Mouse (Mus musculus) stomach, postnatal 0 days (tissue): ENCODE measurements at regions not wholly inside any gene's neighbourhood (a gene's known extent, or its start where the extent isn't known, plus 50 kb on each side); places are given as distances from the start of the nearest gene placed in this dataset.
"Not testable (repeated sequence)": the region's sequence is repeated elsewhere in the genome, so short reads cannot be mapped to it uniquely, and the experiment has no call there.

ENCODE experiments used
- ATAC-seq: fragments of 200-750 bp; cut with Nextera tagmentation; 2 replicates; pipeline ENCODE4 v1.8.0; 2017; ENCODE audit not compliant: low FRiP score, low TSS enrichment
- DNase-seq: peaks from one replicate; pipeline ENCODE4 v3.0.0-alpha.2; 2016; ENCODE audit warnings: low spot score
- H3K27ac ChIP-seq: fragments of 300-500 bp; sonication (generic); replicated peaks from 2 replicates; pipeline ENCODE4 v1.5.1; 2014; ENCODE audit warnings: mild to moderate bottlenecking, control low read depth
- H3K27me3 ChIP-seq: fragments of 300-500 bp; sonication (generic); 2 replicates; pipeline ENCODE4 v1.6.1; 2014; ENCODE audit warnings: low read length; ENCODE audit not compliant: control insufficient read depth, insufficient read depth
- H3K36me3 ChIP-seq: fragments of 300-500 bp; sonication (generic); 2 replicates; pipeline ENCODE4 v1.6.1; 2014; ENCODE audit warnings: low read length, mixed read lengths; ENCODE audit not compliant: control insufficient read depth, insufficient read depth
- H3K4me1 ChIP-seq: fragments of 300-500 bp; sonication (generic); replicated peaks from 2 replicates; pipeline ENCODE4 v1.6.1; 2014; ENCODE audit warnings: antibody characterized with exemption; ENCODE audit not compliant: control insufficient read depth, insufficient read depth
- H3K4me2 ChIP-seq: fragments of 300-500 bp; sonication (generic); replicated peaks from 2 replicates; pipeline ENCODE4 v1.6.1; 2014; ENCODE audit warnings: low read depth, mild to moderate bottlenecking, control low read depth, moderate library complexity
- H3K4me3 ChIP-seq: fragments of 300-500 bp; sonication (generic); 2 replicates; pipeline ENCODE4 v1.5.1; 2014; ENCODE audit warnings: low read depth, low read length, control low read depth
- H3K9ac ChIP-seq: fragments of 300-500 bp; sonication (generic); 2 replicates; pipeline ENCODE4 v1.6.1; 2014; ENCODE audit warnings: mild to moderate bottlenecking, low read length, control low read depth, mixed read lengths
- H3K9me3 ChIP-seq: fragments of 300-500 bp; sonication (generic); 2 replicates; pipeline ENCODE4 v1.6.1; 2016; ENCODE audit warnings: low read length; ENCODE audit not compliant: control insufficient read depth
- CTCF ChIP-seq: IDR thresholded peaks from 2 replicates; pipeline ENCODE4 v1.5.1; 2016; ENCODE audit warnings: antibody characterized with exemption, low read depth, mild to moderate bottlenecking, moderate library complexity
- EP300 ChIP-seq: optimal IDR thresholded peaks from 2 replicates; pipeline ENCODE3; 2016; ENCODE audit warnings: antibody characterized with exemption
- WGBS: fragments of 180-500 bp; shearing (Covaris S2); extraction: QIAGEN DNeasy Blood & Tissue Kit; methylation state at CpG from one replicate; pipeline ENCODE4 v1.1.7; 2014; 5-methylcytosine and 5-hydroxymethylcytosine counted together

DNA sequence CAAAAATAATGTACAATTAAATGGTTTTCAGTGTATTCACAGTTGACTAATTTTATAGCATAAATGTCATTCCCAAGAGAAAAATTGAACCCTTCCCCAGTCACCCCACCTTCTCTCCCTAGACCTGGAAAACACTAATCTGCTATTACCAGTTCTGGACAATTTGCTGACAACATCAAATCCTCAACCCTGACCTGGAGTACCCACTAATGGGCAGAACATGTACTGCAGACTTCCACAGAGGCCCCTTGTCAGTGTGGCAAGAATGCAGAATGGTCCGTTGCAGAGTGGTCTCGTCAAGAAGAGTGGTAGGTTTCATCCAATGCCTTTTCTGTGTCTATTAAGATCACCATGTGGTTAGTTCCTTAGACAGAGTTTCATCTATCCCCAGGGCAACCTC lies 121.0 kb upstream of the Ppp2r2d start:
- H3K4me3 ChIP-seq = no peak overlapping the region
- H3K4me1 ChIP-seq = no peaks in the 10 kb centered on the region
- no peak for DNase-seq
- H3K27ac ChIP-seq = no peak overlapping the region
- no peaks in the 10 kb centered on the region for H3K27me3 ChIP-seq
- ATAC-seq = no peak
- no peak overlapping the region for H3K9ac ChIP-seq
- 76% methylated on average over 2 of the region's 2 CpGs for WGBS
- no peak for TF ChIP-seq EP300
- peak; percentile 46 for TF ChIP-seq CTCF
- no peaks in the 10 kb centered on the region for H3K9me3 ChIP-seq
- no peak overlapping the region for H3K4me2 ChIP-seq
- H3K36me3 ChIP-seq = no peaks in the 10 kb centered on the region

DNA sequence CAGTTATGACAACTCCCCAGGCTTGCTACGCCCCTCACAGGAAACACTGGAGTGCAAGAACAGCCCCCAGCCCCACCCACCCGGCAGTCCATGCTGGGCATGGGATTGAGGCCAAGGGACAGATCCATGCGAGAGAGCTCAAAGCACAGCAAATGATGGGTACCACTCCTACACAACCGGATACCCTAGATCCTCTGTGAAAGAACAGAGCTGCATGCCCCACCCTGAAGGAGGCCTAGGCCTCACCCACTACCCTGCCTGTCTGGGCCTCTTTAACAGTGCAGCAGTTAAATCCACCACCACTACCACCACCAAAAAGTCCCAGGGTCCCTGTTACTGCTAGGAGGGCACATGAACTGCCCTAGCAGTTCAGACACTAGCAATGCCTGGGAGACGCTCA lies 126.3 kb upstream of the Ppp2r2d start:
- ATAC-seq = no peak
- Histone ChIP-seq H3K27me3 (no peaks in the 10 kb centered on the region), H3K4me1 (no peaks in the 10 kb centered on the region), H3K4me3 (no peak overlapping the region), H3K36me3 (no peaks in the 10 kb centered on the region), H3K27ac (no peak overlapping the region), H3K9me3 (no peaks in the 10 kb centered on the region), H3K9ac (no peak overlapping the region), H3K4me2 (no peak overlapping the region)
- no peak for DNase-seq
- TF ChIP-seq CTCF = no peak
- WGBS = 56% methylated on average over 5 of the region's 5 CpGs

DNA sequence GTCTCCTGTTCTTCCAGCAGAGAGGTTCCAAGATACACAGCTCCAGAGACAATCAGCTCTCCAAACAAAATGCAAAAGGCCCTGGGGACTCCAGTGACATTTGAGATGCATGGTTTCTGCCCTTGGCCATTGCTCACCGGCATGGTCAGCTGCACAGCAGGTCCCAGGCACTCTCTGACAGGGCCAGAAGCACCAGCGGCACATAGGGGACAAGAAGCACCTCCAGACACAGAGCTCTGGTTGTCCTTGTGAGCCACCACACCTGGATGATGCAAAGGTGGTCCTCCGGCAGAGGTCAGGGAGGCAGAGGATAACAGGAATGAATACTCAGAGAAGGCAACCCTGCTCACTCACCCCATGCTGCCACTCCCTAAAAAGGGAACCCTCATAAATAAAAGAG lies 126.8 kb upstream of the Ppp2r2d start:
- 52% methylated on average over 3 of the region's 3 CpGs for WGBS
- no peak overlapping the region for H3K4me2 ChIP-seq
- H3K4me3 ChIP-seq = no peak overlapping the region
- DNase-seq (no peak), ATAC-seq (no peak)
- no peaks in the 10 kb centered on the region for H3K27me3 ChIP-seq
- H3K9me3 ChIP-seq = no peaks in the 10 kb centered on the region
- no peak for TF ChIP-seq CTCF
- no peak for TF ChIP-seq EP300
- no peaks in the 10 kb centered on the region for H3K36me3 ChIP-seq
- no peak overlapping the region for H3K9ac ChIP-seq
- H3K27ac ChIP-seq = no peak overlapping the region
- no peaks in the 10 kb centered on the region for H3K4me1 ChIP-seq

DNA sequence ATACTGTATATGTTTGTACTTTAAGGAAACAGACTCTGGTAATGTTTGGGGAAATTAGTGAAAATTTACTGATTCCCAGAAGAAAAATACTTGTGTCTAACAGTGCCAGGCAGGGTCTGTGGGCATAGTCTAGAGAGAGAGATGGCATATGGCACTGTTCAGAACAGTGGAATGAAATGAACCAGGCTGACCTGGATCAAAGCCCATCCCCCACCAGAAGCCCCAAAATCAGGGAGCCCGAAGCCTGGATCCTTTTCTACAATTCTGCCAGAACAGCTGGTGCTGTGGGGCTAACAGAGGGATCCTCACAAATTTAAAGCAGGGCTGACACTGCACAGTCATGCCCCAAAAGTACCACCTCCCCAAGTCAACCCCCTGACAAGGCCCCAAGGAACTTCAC lies 131.1 kb upstream of the Ppp2r2d start:
- no peak for ATAC-seq
- no peak overlapping the region for H3K9ac ChIP-seq
- H3K36me3 ChIP-seq = no peaks in the 10 kb centered on the region
- TF ChIP-seq EP300 (no peak), CTCF (no peak)
- no peak overlapping the region for H3K4me2 ChIP-seq
- H3K4me3 ChIP-seq = no peak overlapping the region
- no peaks in the 10 kb centered on the region for H3K27me3 ChIP-seq
- no peaks in the 10 kb centered on the region for H3K9me3 ChIP-seq
- no peak for DNase-seq
- WGBS = 71% methylated on average over 1 of the region's 1 CpGs
- no peaks in the 10 kb centered on the region for H3K4me1 ChIP-seq
- H3K27ac ChIP-seq = no peak overlapping the region

DNA sequence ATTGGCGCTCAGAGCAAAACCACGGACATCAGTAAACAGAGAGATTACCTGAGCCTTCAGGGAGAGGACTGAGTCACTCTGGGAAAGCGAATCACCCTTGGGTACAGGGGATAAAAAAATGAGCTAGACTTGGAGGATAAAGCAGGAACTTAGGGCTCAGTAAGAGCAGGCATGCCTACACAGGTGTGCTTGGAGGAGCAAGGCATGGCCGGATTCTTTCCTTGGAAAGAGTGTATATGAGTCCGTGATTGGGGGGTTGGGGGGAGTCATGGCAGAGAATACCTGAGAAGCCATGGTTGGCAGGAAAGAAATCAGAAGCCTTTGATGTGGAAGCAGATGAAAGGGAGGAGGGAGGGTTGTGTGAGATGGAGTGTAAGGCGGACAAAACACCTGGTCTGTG lies 137.5 kb upstream of the Ppp2r2d start:
- TF ChIP-seq CTCF (no peak), EP300 (no peak)
- Histone ChIP-seq H3K36me3 (no peaks in the 10 kb centered on the region), H3K4me1 (no peaks in the 10 kb centered on the region), H3K4me3 (no peak overlapping the region), H3K9me3 (no peaks in the 10 kb centered on the region), H3K27ac (no peak overlapping the region), H3K9ac (no peak overlapping the region), H3K27me3 (no peaks in the 10 kb centered on the region), H3K4me2 (no peak overlapping the region)
- no peak for DNase-seq
- 49% methylated on average over 6 of the region's 6 CpGs for WGBS
- ATAC-seq = no peak

DNA sequence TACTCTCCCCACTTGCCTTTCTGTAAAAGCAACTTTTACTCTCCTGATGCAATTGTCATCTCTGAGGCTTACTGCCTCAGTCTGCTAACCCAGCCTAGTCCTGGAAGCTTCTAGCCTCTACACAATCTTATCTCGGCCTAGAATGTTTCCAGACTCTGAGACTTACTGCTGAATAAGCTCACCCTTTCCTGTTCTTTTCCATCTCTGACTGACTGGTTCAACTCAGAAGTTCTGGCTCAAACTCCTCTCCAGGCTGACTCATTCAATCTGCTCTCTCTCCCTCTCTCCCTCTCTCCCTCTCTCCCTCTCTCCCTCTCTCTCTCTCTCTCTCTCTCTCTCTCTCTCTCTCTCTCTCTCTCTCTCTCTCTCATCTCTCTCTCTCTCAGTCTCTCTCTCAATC lies 146.3 kb upstream of the Ppp2r2d start:
- H3K36me3 ChIP-seq, H3K4me2 ChIP-seq, H3K4me1 ChIP-seq, H3K27ac ChIP-seq, H3K4me3 ChIP-seq, H3K9ac ChIP-seq, H3K27me3 ChIP-seq, DNase-seq, H3K9me3 ChIP-seq, ATAC-seq: not testable (repeated sequence)
- WGBS = 29% methylated on average over 1 of the region's 1 CpGs

DNA sequence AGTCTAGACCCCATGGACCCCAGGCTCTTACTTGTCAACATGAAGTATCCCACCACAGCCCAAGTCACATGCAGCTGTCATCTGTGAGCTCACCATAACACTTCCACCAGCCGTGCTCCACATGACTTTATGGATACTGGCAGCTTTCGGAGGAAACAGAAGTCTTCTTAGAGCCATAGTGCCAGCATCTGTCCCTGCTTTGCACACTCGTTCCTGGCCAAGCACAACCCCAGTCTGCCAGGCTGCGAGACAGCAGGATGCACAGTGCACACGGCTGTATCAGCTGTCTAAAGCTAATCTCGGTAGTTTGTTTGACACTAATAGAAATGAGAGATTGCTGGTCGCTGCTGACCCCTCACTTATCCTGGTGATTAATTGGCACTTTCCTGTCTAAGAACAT lies 163.7 kb upstream of the Ppp2r2d start:
- Histone ChIP-seq H3K4me3 (no peak overlapping the region), H3K27me3 (no peaks in the 10 kb centered on the region), H3K36me3 (no peaks in the 10 kb centered on the region), H3K9me3 (no peaks in the 10 kb centered on the region), H3K4me1 (no peaks in the 10 kb centered on the region), H3K4me2 (no peak overlapping the region), H3K9ac (no peak overlapping the region), H3K27ac (no peak overlapping the region)
- no peak for DNase-seq
- ATAC-seq = no peak
- TF ChIP-seq EP300 (no peak), CTCF (no peak)
- 42% methylated on average over 7 of the region's 7 CpGs for WGBS
